Mouse (Mus musculus) kidney, postnatal 14 days (tissue): ENCODE results near the gene Gm20388.

ENCODE experiments used
- DNase-seq: peaks from one replicate; pipeline ENCODE4 v3.0.0; 2022; ENCODE audit warnings: mixed read lengths

Gene Gm20388

GRCm38 (mm10) chr8:120094801-120095200 is 184.2 kb downstream of the Gm20388 start:
- DNase-seq: no peak

- DNase-seq: no peak
Measured at GRCm38 (mm10) chr8:120096486-120096885, 185.8 kb downstream of the Gm20388 start.

DNA sequence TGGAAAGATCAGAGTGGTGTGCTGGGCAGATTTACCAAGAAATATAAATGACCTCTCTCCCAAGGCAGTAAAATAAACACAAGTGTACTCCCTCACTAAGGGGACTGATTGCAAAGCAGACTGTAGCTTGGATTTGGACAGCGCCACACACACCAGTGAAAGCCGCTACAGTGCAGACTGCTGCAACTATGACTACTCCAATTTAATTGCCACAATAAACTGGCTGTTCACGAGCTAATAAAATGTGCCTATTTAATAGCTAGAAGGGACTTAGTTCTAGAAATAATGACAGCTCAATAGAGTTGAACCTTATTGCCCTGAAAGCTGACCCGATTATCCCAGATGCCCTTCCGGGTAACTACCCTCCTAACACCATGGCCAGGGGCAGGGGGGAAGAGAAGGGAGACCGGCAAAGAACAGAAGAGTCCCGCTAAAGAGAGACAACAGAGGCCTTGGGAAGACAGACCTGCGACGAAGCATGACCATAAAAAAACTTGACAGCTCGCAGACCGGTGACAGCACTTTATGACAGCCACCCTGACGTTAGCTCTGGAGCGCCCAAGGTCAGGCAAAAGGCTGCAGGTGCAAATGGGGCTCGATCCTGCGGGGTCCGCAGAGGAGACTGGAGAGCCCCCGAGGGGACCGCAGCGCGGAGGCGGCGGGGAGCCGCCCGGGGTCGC is 189.9 kb downstream of the Gm20388 start:
- DNase-seq: peak; percentile 26

DNA sequence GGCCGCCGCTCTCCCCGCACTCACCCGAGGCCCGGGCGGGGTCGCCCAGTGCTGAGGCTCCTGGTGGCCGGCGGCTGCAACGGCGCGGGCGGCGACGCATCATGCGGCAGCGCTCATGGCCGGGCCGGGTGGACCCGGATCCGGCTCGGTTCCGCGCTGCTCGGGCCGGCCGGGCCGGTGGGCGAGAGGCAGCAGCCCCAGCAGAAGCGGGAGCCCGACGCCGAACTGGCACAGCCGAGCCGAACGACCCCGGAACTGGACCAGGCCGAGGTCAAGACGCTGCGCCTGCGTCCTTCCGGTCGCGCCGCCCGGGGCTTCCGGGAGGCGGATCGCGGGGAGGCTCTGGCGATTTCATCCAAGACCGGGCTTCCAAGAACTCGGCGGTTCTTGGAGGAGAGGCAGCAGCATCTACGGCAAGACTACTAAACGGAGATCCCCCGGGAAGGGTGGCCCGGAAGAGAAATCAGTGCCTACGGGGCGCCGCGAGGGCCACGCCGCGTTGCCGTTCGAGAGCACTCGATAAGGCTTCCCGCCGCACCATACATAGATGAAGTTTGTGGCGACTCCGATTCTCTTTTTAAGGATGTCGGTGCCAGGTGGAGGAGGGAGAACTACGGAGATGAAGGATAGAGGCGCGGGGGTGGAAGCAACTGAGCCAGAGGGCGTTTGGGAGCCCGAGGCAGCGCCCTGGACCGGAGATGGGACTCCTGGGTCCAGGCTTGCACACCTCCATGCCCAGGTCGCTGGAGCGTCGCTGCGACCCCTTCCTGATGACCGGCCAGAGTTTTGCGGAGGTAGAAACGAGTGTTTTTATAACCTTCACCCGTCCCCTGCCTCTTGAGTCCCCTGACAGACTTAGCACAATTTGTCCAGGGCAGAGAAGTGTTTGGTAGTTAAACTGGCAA is 190.7 kb downstream of the Gm20388 start, which contains the start of gene Zdhhc7:
Gene Zdhhc7 (minus strand): TSS at position 415 of the 905 bp plus-strand sequence.
- peak; percentile 87 for DNase-seq

DNA sequence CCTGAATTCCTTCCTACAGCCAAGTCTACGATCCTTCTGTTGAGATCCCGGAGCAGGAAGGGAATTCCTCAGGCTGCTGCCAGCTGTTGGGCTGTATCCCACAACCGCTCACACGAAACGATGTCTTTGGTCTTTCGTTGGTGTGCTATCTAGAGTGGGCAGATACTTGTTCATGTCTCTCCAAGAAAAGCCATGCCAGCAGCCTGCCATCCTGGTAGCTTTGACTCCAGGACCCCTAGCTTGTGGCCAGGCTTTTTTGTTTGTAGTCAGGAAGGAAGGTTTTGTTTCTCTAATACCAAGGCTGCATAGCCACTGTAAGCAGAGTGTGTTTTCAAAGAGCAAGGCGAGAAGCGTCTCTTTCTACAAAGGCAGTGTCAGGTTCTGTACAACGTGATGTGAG is 193.3 kb downstream of the Gm20388 start:
- DNase-seq: peak; percentile 34

GRCm38 (mm10) chr8:120104721-120105272 is 194.2 kb downstream of the Gm20388 start:
- peak; percentile 88 for DNase-seq

GRCm38 (mm10) chr8:120109149-120109548 is 198.5 kb downstream of the Gm20388 start:
- DNase-seq: no peak

DNA sequence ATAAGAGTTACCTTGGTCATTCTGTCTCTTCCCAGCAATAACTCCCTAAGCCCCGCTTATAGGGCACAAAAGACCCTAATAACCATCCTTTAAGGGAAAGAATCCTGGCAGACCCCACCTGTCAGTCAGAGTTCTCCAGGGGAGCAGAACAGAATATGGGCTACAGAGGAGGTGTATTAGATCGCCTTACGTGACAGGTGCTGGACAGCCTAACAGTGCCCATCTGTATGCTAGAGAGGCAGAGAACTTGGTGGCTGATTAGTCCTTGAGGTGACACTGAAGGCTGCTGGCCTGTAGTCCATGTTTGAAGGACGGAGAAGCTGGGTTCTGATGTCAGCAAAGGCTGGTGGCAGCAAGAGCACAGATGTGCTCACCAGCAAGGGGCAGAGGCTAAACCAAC is 200.3 kb downstream of the Gm20388 start:
- no peak for DNase-seq

DNA sequence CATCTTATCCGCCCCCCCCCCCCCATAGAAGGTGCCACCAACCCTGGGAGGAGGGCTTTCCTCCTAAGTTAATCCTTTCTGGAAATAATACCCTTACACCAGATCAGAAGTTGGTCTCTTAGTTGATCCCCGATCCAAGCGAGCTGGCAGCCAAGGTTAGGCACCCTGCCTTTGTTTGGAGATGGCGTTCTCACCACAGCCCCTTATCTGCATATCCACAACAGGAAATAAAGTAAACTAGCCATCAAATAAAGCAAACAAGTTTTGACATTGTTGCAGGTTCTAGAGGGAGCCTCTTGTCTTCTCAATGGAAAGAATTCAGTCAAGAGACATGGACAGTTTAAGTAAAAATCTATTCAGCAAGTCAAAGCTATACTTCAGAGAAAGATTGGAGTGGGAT is 200.7 kb downstream of the Gm20388 start:
- DNase-seq: no peak

GRCm38 (mm10) chr8:120112535-120112934 is 201.9 kb downstream of the Gm20388 start:
- no peak for DNase-seq

DNA sequence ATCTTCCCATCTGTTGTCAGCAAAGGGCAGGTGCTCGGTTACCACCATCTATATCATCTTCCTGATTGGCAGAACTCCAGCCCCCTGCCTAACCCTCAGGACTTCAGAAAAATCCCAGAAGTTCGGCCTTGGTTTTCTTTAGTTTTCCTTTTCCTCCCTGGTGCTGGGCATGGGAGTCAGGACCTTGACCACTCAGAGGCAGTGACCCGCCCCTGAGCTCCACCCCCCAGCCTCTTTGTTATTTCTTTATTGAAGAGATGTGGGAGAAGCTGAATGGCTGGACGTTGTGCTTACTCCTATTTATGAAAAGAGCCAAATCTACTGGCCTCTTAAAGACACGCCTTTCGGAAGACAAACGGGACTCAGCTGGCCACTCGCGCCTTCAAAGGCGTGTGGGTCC is 202.7 kb downstream of the Gm20388 start:
- peak; percentile 80 for DNase-seq

DNA sequence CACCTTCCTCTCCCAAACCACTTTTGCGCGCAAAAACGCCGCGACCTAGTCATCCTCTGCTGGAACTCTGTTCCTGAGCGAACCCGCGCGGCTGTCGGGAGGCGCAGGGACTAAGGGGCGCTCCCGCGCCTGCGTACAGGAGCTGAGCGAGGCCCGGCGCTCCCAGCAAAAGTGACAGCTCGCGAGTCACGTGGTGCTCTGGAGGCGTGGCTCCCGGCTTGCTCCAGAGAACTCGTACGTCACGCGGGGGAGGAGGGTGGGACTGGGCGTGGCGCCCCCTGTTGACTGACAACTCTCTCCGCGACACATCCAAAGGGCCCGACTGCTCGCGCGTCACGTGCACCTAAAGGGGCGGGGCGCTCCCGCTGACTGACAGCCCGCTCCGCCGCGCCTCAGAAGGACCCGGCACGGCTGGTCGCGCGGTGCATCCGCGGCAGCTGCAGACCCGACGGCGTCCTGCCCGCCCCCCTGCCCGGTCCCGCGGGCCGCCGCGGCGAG is 203.2 kb downstream of the Gm20388 start, which contains the start of gene 6430548M08Rik:
Gene 6430548M08Rik (plus strand): TSS at position 395 of the 498 bp plus-strand sequence.
- DNase-seq: peak; percentile 100

DNA sequence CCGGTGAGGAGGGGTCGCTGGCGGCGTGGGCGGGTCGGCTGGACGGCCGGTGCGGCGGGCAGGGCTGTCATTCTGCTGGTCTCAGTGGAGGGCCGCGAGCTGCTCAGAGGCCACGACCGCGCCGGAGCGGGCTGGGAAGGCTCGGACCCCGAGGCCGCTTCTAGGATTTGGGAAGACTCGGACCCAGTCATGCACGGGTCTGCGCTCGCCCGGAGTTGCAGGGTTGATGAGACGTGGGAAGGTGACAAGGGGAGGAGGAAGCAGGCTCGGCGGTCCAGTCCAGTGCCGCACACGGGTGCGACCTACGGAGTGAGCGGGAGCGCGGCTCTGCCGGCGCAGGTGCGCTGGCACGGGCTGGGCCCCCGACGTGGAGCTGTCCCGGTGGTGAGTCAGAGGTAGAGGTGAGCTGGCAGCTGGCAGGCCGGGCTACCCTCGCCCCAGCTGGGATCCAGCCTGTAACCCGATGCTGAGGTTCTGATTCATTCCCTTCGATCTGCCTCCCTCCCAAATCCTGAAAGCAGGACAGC is 203.7 kb downstream of the Gm20388 start:
- DNase-seq: no peak

- DNase-seq: no peak
Measured at GRCm38 (mm10) chr8:120116600-120116999, 206.0 kb downstream of the Gm20388 start.

GRCm38 (mm10) chr8:120118162-120118561 is 207.5 kb downstream of the Gm20388 start:
- peak; percentile 73 for DNase-seq

- no peak for DNase-seq
Measured at GRCm38 (mm10) chr8:120118847-120119246, 208.2 kb downstream of the Gm20388 start.

GRCm38 (mm10) chr8:120119429-120119828 is 208.8 kb downstream of the Gm20388 start:
- DNase-seq: no peak

DNA sequence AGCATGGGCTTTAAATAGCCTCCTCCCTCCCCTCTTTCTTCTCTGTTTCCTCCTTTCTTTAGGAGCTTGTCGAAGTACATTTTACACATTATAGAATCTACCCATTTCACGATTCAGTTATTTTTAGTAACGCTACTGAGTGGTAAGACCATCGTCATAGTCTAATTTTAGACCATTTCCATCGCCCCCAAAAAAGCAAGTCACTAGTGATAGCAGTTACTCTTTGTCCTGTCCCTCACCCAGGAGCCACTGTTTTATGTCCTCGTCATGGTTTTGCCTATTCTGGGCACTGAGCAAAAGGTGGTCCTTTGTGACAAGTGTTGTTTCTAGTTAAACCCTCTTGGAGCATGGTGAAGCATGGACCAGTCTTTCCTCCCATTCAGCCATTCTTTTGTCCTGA is 209.3 kb downstream of the Gm20388 start:
- DNase-seq: no peak

DNA sequence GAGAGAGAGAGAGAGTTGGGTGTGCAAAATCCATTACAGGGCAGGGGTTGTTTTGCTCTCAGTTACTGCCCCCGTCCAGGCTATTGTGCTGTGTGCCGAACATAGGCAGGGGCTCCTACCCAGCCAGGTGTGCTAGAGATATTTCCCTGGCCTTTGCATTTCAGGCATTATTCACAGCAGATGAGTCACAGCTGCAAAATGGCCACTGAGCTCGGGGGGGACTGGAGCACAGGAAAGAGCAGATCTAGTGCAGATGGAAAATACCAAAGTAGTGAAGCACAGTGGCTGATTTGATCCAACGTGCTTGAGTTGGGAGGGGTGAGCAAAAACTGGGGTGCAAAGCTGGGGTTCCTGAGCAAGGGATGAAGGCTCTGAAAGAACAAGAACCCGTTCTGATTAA is 210.3 kb downstream of the Gm20388 start:
- no peak for DNase-seq

DNA sequence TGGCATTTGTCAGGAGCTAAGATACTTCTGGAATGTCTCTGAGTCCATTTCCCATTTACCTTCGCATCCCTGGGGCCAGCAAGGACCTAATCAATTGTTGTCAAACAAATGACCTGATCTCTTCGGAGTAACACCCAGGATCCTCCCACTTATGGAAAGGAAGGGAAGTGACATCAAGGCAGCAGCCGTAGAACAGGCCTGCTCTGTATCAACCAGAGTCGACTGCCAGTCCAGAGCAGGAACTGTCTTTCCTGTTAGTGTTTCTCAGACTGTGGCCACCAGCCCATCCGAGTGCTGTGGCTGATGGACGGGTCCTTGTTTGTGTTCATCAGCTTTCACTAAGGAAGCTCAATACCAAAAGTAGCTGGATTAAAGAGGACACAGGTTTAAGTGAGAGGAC is 213.6 kb downstream of the Gm20388 start:
- no peak for DNase-seq

DNA sequence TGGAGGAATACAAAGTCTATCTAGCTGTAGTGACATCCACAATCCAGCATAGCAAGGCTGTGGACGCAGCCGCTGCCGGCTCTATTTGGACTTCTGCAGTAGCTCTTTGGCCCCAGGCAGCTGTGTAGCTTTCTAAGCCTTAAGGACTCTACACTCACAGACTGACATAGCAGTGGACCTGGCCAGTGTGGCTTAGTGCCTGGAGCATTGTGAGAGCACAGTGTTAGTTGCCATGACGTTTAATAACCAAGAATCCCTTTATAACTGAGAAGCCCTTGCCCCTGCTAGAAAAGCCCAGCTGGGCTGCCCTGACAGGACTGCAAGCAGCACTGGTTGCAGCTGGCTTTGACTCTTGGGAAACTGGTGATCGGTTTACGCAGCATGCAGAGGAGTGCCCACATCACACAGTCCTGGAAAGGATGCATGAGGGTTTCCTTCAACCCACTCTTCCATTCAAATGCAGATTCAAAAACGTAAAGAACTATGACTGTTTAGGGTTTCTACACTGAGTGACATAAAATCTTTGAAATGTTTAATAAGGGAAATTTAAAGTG is 214.3 kb downstream of the Gm20388 start:
- DNase-seq: no peak

DNA sequence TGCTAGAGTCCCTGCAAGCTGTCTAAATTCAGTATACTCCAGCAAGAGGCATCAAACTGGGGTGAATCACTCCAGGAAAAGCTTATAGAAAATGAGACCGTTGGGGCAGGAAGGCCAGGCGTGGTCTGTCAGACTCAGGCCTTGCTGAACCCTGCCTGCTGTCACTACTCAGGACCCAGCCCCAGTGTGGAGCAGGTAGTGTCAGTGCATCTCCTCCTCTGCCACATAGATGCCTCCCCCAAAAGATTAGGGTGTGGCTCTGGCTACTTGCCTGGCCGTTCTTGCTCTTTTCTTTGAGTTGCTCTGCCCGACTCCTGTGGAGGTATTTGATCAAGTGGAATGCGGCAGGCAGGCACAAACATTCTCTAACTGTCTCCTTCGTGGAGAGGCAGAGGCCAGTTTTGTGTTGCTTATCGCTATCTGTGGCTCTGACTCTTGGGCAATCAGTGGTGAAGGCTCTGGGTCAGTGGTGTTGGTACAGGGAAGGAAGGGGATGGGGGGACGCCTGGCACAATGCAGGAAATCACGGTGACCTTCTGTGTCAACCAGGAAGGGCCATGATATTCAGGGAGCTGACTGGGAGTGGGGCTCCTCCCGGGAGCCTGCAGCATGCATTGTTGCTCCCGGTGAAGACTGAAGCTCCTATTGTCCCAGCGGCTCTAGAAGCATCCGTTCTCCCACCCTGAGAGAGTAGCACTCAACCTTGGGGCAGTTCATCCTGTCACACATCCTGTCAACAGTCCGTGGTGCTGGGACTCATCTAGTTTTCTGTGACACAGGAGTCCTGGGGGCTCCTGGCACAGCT is 215.9 kb downstream of the Gm20388 start:
- peak; percentile 59 for DNase-seq
